Mouse (Mus musculus): ENCODE data around the gene Gm47985.
"Not testable (repeated sequence)": the region's sequence is repeated elsewhere in the genome, so short reads cannot be mapped to it uniquely, and the experiment has no call there.

DNA sequence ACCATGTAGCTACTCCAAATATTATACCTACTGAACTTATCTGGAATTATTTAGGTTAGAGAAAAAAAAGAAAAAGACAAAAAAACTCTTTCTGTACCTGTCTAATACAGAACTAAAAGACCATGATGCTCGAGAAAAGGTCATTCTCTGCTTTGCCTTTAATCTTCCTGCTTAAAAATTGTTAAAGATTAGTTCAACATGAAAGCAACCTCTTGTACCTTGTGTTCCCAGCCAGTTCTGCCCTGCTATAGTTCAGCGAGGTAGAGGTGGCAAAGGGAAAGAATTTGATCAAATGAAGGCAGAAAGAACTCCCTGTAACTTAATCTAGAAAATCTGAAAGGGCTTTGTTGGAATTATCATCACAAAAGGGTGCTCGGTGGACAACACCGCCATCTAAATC is 13.6 kb downstream of the Gm47985 start:
- TF ChIP-seq CTCF (IDR thresholded peaks at IDR 0.05); EP300 (IDR thresholded peaks at IDR 0.05; ENCODE audit: insufficient read depth, low read depth, low read length); POLR2A (IDR thresholded peaks at IDR 0.05; ENCODE audit: insufficient read depth, low read depth, low read length): not testable (repeated sequence)
